Mouse (Mus musculus) olfactory bulb, adult 2 months (tissue): Measurements from ENCODE around the gene Fbxo21.

Experiments
- CTCF ChIP-seq: fragments of 200-500 bp; IDR thresholded peaks from 2 replicates; pipeline ENCODE4 v1.5.1; 2012; ENCODE audit warnings: low read depth, mild to moderate bottlenecking, low read length, moderate library complexity; ENCODE audit not compliant: insufficient read depth
- POLR2A ChIP-seq: fragments of 200-500 bp; IDR thresholded peaks from 2 replicates; pipeline ENCODE4 v1.6.1; 2012; ENCODE audit warnings: mild to moderate bottlenecking, low read depth, low read length, moderate library complexity; ENCODE audit not compliant: insufficient read depth

GRCm38 (mm10) chr5:117981943-117982342 is 5.4 kb downstream of the Fbxo21 start:
- TF ChIP-seq POLR2A (no peak), CTCF (no peak)
